Mouse (Mus musculus) spleen, adult 2 months (tissue): ENCODE data around the gene Tbxas1. TPM values are rescaled to one million over a fixed set of nuclear protein-coding genes. Genes with fewer than 3 reads are reported as not detected.

Source experiments
- DNase-seq, 2 experiments: peaks; one replicate each; pipeline versions ENCODE4 v3.0.0 to v3.0.0-alpha.2; 2012 to 2021; ENCODE audit warnings: low spot score in 2 of 2, low read depth in 1 of 2
- H3K27ac ChIP-seq: fragments of 200-500 bp; 2 replicates; pipeline ENCODE4 v1.5.1; 2012; ENCODE audit warnings: low read length, inconsistent platforms; ENCODE audit not compliant: insufficient read depth
- H3K27me3 ChIP-seq: fragments of 200-500 bp; 2 replicates; pipeline ENCODE4 v1.6.1; 2012; ENCODE audit warnings: mild to moderate bottlenecking, moderate library complexity, low read length, inconsistent platforms; ENCODE audit not compliant: control insufficient read depth, insufficient read depth
- H3K36me3 ChIP-seq: fragments of 200-500 bp; 2 replicates; pipeline ENCODE4 v1.6.1; 2012; ENCODE audit warnings: mild to moderate bottlenecking, low read length, inconsistent platforms; ENCODE audit not compliant: control insufficient read depth, insufficient read depth
- H3K4me1 ChIP-seq: fragments of 200-500 bp; 2 replicates; pipeline ENCODE4 v1.6.1; 2011; ENCODE audit warnings: inconsistent platforms; ENCODE audit not compliant: control insufficient read depth, insufficient read depth, insufficient read length
- H3K4me3 ChIP-seq: fragments of 200-500 bp; 2 replicates; pipeline ENCODE4 v1.5.1; 2011; ENCODE audit warnings: mild to moderate bottlenecking, inconsistent platforms; ENCODE audit not compliant: insufficient read depth, insufficient read length; ENCODE audit errors: extremely low read depth
- CTCF ChIP-seq: fragments of 200-500 bp; IDR thresholded peaks from 2 replicates; pipeline ENCODE4 v1.5.1; 2011; ENCODE audit warnings: mild to moderate bottlenecking, inconsistent platforms; ENCODE audit not compliant: insufficient read depth, insufficient read length, insufficient replicate concordance; ENCODE audit errors: extremely low read depth
- POLR2A ChIP-seq: fragments of 200-500 bp; IDR thresholded peaks from 2 replicates; pipeline ENCODE4 v1.6.1; 2011; ENCODE audit warnings: low read depth, low read length, inconsistent platforms
- WGBS: fragments of 180-500 bp; shearing (Covaris S2); methylation state at CpG from one replicate; pipeline ENCODE4 v1.1.7; 2018; 5-methylcytosine and 5-hydroxymethylcytosine counted together
- polyA plus RNA-seq: library from polyadenylated mRNA; depleted of rRNA; stranded (reverse); fragments of >200 nt; gene quantifications from 2 replicates; pipeline ENCODE4 v1.2.3, GENCODE M21; 2012; rRNA removed

Tbxas1 gene
- 11.8 and 14.0 TPM in 2 replicates for polyA plus RNA-seq

DNA sequence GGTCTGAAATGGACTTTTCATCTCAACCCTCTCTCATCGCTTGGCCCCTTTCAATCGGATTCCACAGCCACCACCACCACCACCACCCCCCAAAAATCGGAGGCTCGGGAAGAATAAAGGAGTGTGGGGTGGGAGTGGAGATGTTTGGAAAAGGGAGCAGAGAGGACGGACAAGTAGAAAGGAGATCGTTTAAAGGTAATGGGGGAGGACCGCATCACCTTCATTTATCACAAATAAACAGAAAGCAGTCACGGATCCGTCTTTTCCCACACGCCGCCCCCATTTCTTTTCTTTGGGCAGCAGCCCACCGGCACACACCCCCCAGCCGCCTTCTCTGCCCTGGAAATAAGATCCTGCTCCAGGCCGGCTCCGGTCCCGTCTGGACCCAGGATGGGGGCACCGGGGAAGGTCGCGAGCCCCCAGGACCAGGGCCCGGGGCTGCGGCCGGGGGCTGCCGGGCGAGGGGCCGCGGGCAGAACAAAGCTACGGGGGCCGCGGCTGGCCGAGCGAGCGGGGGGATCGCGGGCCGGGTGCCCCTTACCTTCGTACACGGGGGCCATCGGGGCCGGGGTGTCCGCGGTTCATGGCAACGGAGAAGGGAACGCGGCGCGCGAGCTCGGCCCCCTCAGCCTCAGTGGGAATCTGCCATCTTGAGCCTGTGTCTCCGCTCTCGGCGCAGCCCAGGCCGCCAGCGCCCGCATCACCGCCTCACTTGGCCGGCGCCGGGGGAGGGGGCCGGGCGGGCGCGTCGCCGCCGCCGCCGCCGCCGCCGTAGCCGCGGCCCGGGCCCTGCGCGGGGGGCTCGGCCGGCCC is at the start of gene Tbxas1:
Tbxas1 (plus strand) TSS at position 147 of the 813 bp plus-strand sequence.
- no peaks in the 10 kb centered on the region for H3K4me1 ChIP-seq
- peak in 1 of 2 experiments; percentile 29 for DNase-seq
- 2% methylated on average over 76 of the region's 77 CpGs for WGBS

GRCm38 (mm10) chr6:38825886-38826285 is 49.3 kb upstream of the Tbxas1 start:
- DNase-seq: no peak
- H3K4me3 ChIP-seq: no peak overlapping the region
- TF ChIP-seq POLR2A (no peak), CTCF (no peak)
- no peak overlapping the region for H3K27ac ChIP-seq
- no peaks in the 10 kb centered on the region for H3K36me3 ChIP-seq
- H3K27me3 ChIP-seq: no peaks in the 10 kb centered on the region
- no peaks in the 10 kb centered on the region for H3K4me1 ChIP-seq

More for the DNA sequence above, at the start of gene Tbxas1:
- Histone ChIP-seq H3K4me3 (peak within 1 kb of the TSS; percentile 90), H3K36me3 (no peaks in the 10 kb centered on the region), H3K27ac (peak within 1 kb of the TSS; percentile 83), H3K27me3 (no peaks in the 10 kb centered on the region; the same call in 1 of the 2 replicates)
- TF ChIP-seq POLR2A: no peak
- no peak for TF ChIP-seq CTCF

GRCm38 (mm10) chr6:38826857-38827256 is 48.3 kb upstream of the Tbxas1 start:
- Histone ChIP-seq H3K4me1 (no peaks in the 10 kb centered on the region), H3K27me3 (no peaks in the 10 kb centered on the region), H3K4me3 (no peak overlapping the region), H3K27ac (no peak overlapping the region), H3K36me3 (no peaks in the 10 kb centered on the region)
- WGBS: 82% methylated on average over 3 of the region's 3 CpGs
- TF ChIP-seq CTCF (no peak), POLR2A (no peak)
- no peak for DNase-seq

DNA sequence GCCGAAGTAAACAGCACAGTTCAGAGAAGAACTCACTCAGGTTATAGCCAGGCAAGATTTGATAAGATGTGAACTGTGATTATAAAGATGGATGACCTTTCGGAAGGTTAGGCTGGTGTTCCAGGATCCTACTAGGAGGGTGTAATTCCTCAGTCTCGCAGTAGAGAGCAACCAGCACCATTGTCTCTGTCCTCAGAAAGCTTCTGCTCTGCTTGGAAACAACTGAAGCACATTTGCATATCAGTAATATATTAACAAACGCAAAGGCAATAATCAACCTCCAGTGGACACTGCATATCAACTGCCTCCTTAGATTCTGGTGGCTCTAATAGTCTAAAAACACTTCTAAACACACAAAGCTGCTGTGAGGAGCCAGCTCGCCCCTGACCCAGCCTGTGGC is 47.8 kb upstream of the Tbxas1 start:
- 91% methylated on average over 5 of the region's 5 CpGs for WGBS
- no peak for TF ChIP-seq POLR2A
- TF ChIP-seq CTCF: no peak
- Histone ChIP-seq H3K4me1 (no peaks in the 10 kb centered on the region), H3K4me3 (no peak overlapping the region), H3K27me3 (no peaks in the 10 kb centered on the region), H3K27ac (no peak overlapping the region), H3K36me3 (no peaks in the 10 kb centered on the region)
- DNase-seq: no peak

- Histone ChIP-seq H3K4me1 (no peaks in the 10 kb centered on the region), H3K36me3 (no peaks in the 10 kb centered on the region), H3K27me3 (no peaks in the 10 kb centered on the region), H3K4me3 (no peak overlapping the region), H3K27ac (no peak overlapping the region)
- DNase-seq: no peak
- WGBS: 68% methylated on average over 2 of the region's 2 CpGs
- TF ChIP-seq CTCF (no peak), POLR2A (no peak)
Measured at GRCm38 (mm10) chr6:38828211-38828610, 47.0 kb upstream of the Tbxas1 start.

- Histone ChIP-seq H3K4me1 (no peaks in the 10 kb centered on the region), H3K36me3 (no peaks in the 10 kb centered on the region), H3K27ac (no peak overlapping the region), H3K27me3 (no peaks in the 10 kb centered on the region), H3K4me3 (no peak overlapping the region)
- 85% methylated on average over 3 of the region's 3 CpGs for whole genome bisulfite sequencing
- TF ChIP-seq POLR2A (no peak), CTCF (no peak)
- DNase-seq: no peak
Measured at GRCm38 (mm10) chr6:38829452-38829851, 45.8 kb upstream of the Tbxas1 start.

- H3K4me3 ChIP-seq: no peak overlapping the region
- H3K27me3 ChIP-seq: no peaks in the 10 kb centered on the region
- 96% methylated on average over 3 of the region's 3 CpGs for WGBS
- H3K4me1 ChIP-seq: no peaks in the 10 kb centered on the region
- H3K36me3 ChIP-seq: no peaks in the 10 kb centered on the region
- TF ChIP-seq POLR2A: no peak
- no peak for TF ChIP-seq CTCF
- no peak overlapping the region for H3K27ac ChIP-seq
- DNase-seq: no peak
Measured at GRCm38 (mm10) chr6:38833721-38834120, 41.5 kb upstream of the Tbxas1 start.
